ENCODE assay signal across 8 mouse cellular contexts in the genomic region with DNA sequence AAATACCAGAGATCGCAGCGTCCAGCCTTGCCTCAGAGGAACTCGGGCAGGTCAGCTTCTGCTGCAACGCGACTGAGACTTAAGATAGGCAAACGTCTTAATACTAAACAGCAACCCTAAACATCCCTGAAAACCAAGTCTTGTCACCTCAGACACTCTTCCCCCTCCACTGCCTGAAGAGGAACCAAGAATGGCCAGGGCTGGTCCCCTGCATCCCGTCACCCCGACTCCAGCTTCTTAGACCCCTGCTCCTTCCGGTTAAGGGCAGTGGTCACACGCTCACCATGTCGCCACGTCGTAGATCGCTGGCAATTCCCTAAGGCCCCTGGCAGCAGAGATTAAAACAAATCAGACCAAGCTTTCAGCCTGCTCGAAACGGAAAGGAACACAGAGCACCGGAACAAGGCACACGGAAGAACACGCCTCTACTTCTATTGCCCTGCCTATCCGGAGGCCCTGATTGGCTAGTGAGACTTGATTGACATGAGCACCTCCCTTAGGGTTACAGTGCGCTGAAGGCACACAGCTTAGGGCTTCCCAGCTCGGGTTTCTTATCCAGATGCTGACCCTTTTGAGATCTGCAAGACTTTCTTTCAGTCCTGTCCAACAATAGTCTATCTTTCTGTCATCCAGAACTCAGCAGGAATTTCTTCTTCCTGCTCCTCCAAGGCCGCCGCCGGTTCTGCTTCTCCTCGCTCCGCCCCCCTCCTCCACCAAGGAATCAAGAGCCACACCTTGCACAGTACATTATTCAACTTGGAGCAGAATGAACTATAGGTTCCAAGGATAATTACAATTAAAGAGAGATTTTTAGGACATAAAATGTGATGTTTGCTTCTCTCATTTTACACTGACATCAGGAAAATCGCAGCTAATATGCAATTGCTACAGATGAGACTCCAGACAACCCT. TPM values are rescaled to one million over a fixed set of nuclear protein-coding genes. Genes with fewer than 3 reads are reported as not detected.
DNase-seq lines count a peak whose midpoint lies in the region; ATAC-seq and TF ChIP-seq lines count a peak whose summit lies in the region.
"Not testable (repeated sequence)": the region's sequence is repeated elsewhere in the genome, so short reads cannot be mapped to it uniquely, and the experiment has no call there.

Gene Gm49359, minus strand, starts transcription at position 409 of the 911 bp plus-strand sequence.

- TF ChIP-seq CTCF in ES-Bruce4 (IDR thresholded peaks at IDR 0.05; ENCODE audit: low read depth, low read length); liver, postnatal 0 days (IDR thresholded peaks at IDR 0.05; ENCODE audit: low read depth): not testable (repeated sequence)

- WGBS in forebrain, embryonic 13.5 days, result 3% methylated on average over 28 of the region's 28 CpGs
- 1% methylated on average over 28 of the region's 28 CpGs for WGBS in large intestine, adult 2 months
- WGBS in liver, postnatal 0 days (ENCODE audit: insufficient replicate concordance), result 2% methylated on average over 27 of the region's 28 CpGs
- WGBS in neural tube, embryonic 14.5 days, result 1% methylated on average over 28 of the region's 28 CpGs

- H3K9ac ChIP-seq in ES-Bruce4 (ENCODE audit: low read depth, poor library complexity, severe bottlenecking), result peak within 1 kb of the TSS; percentile 69
- H3K9ac ChIP-seq in forebrain, embryonic 13.5 days, result peak within 1 kb of the TSS; percentile 76
- H3K9ac ChIP-seq in liver, postnatal 0 days (replicated peaks), result peak within 1 kb of the TSS; percentile 74
- H3K9ac ChIP-seq in neural tube, embryonic 14.5 days (replicated peaks; ENCODE audit: low read depth, low read length), result peak within 1 kb of the TSS; percentile 53

- intact Hi-C loops in heart, postnatal 10 days (cut with DNase I), result loop anchor here (5.0 kb wide), 1 partner anchor 391 kb away; the partner anchor contains the start of gene Fbp2

- not testable (repeated sequence) for H3K36me3 ChIP-seq in ES-Bruce4 (ENCODE audit: control insufficient read depth, insufficient read depth, low read length, poor library complexity, severe bottlenecking); liver, postnatal 0 days (replicated peaks; ENCODE audit: insufficient read depth, low read length); neural tube, embryonic 14.5 days (ENCODE audit: control insufficient read depth, insufficient read depth, low read length)
- peaks cover 16% of the 10 kb centered on the region for H3K36me3 ChIP-seq in forebrain, embryonic 13.5 days (ENCODE audit: poor library complexity, severe bottlenecking)

- not testable (repeated sequence) for H3K27me3 ChIP-seq in ES-Bruce4 (ENCODE audit: control insufficient read depth, insufficient read depth, low read length, poor library complexity, severe bottlenecking); forebrain, embryonic 13.5 days; liver, postnatal 0 days (ENCODE audit: insufficient read depth, low read length); neural tube, embryonic 14.5 days (ENCODE audit: control insufficient read depth, insufficient read depth, low read length)

- peak within 1 kb of the TSS; percentile 97 for H3K4me3 ChIP-seq in ES-Bruce4 (ENCODE audit: low read depth, low read length)
- H3K4me3 ChIP-seq in forebrain, embryonic 13.5 days, result peak within 1 kb of the TSS; percentile 60
- peak within 1 kb of the TSS; percentile 72 for H3K4me3 ChIP-seq in liver, postnatal 0 days (ENCODE audit: low read depth, low read length)
- H3K4me3 ChIP-seq in neural tube, embryonic 14.5 days (ENCODE audit: low read depth, low read length), result peak within 1 kb of the TSS; percentile 43

- peak; percentile 93 to 94 for DNase-seq in heart, postnatal 10 days
- peak; percentile 88 for DNase-seq in large intestine, adult 2 months (ENCODE audit: low read depth, low spot score)
- peak; percentile 85 for DNase-seq in liver, postnatal 0 days
- DNase-seq in testis, postnatal 10 days (ENCODE audit: low spot score), result peak; percentile 84

- TF ChIP-seq EP300 in ES-Bruce4 (IDR thresholded peaks at IDR 0.05; ENCODE audit: insufficient read depth, low read depth, low read length); liver, postnatal 0 days (IDR thresholded peaks at IDR 0.05; ENCODE audit: low read depth): not testable (repeated sequence)

- TF ChIP-seq POLR2A in ES-Bruce4 (IDR thresholded peaks at IDR 0.05; ENCODE audit: insufficient read depth, low read length), result not testable (repeated sequence)

- H3K27ac ChIP-seq in ES-Bruce4 (ENCODE audit: insufficient read depth, low read length), result peak within 1 kb of the TSS; percentile 46; the same call in 1 of the 2 replicates
- peak within 1 kb of the TSS; percentile 76 for H3K27ac ChIP-seq in forebrain, embryonic 13.5 days
- H3K27ac ChIP-seq in liver, postnatal 0 days (ENCODE audit: low read depth), result peak within 1 kb of the TSS; percentile 77
- peak within 1 kb of the TSS; percentile 76 for H3K27ac ChIP-seq in neural tube, embryonic 14.5 days (ENCODE audit: low read depth, low read length)

- not testable (repeated sequence) for H3K9me3 ChIP-seq in ES-Bruce4 (replicated peaks; ENCODE audit: control insufficient read depth, insufficient read depth, low read length, poor library complexity, severe bottlenecking); forebrain, embryonic 13.5 days (replicated peaks); liver, postnatal 0 days (ENCODE audit: low read length); neural tube, embryonic 14.5 days (ENCODE audit: control insufficient read depth, low read length)

- peak; percentile 99 for ATAC-seq in cerebellum, adult (ENCODE audit: insufficient number of reproducible peaks, low FRiP score, low TSS enrichment)
- peak; percentile 100 for ATAC-seq in forebrain, embryonic 13.5 days
- ATAC-seq in liver, postnatal 0 days, result peak; percentile 100
- ATAC-seq in neural tube, embryonic 14.5 days (ENCODE audit: low read depth), result peak; percentile 100

- H3K4me2 ChIP-seq in forebrain, embryonic 13.5 days, result peak within 1 kb of the TSS; percentile 48
- peak within 1 kb of the TSS; percentile 59 for H3K4me2 ChIP-seq in liver, postnatal 0 days (ENCODE audit: low read depth, low read length)
- H3K4me2 ChIP-seq in neural tube, embryonic 14.5 days (ENCODE audit: low read depth, low read length), result peak within 1 kb of the TSS; percentile 38; the same call in 1 of the 2 replicates

- H3K4me1 ChIP-seq in ES-Bruce4 (ENCODE audit: control insufficient read depth, insufficient read depth, low read length); forebrain, embryonic 13.5 days; liver, postnatal 0 days (ENCODE audit: insufficient read depth); neural tube, embryonic 14.5 days (ENCODE audit: control insufficient read depth, insufficient read depth, low read length): not testable (repeated sequence)

RNA-seq across cellular contexts. Expression of gene Gm49359, which starts in this region (rescaled TPM):
- 18.0 and 18.2 TPM in 2 replicates for polyA plus RNA-seq in ES-Bruce4 (2011; ENCODE audit: insufficient read depth, insufficient read length, low read depth, missing spikeins)
- 15.1 and 15.8 TPM in 2 replicates for polyA plus RNA-seq in forebrain, embryonic 13.5 days (2015; fragmentation: Nextera tagmentation; extraction: Ambion mirVana)
- 10 to 100 TPM in 1 of 2 experiments, 1 to 10 TPM in 1; 8.4 to 11.1 TPM for total RNA-seq in heart, postnatal 10 days (2021)
- 0.52 and 0.66 TPM in 2 replicates for polyA plus RNA-seq in large intestine, adult 2 months (2012; rRNA removed)
- 0.97 and 2.2 TPM in 2 replicates for polyA plus RNA-seq in liver, postnatal 0 days (2015; fragmentation: Nextera tagmentation; extraction: Ambion mirVana)
- polyA plus RNA-seq in neural tube, embryonic 14.5 days (2014; fragmentation: Nextera tagmentation; extraction: Ambion mirVana), result 17.2 and 19.1 TPM in 2 replicates

Comparison
In these comparisons a context has a peak if more than half of its experiments do, and no peak if none do; other contexts are left out.
1. Peak in every context shown above with its lines: DNase-seq, ATAC-seq, H3K4me3 ChIP-seq and H3K27ac ChIP-seq.
2. Peak in DNase-seq in large intestine, adult 2 months; RNA of the gene not detected or under 1 TPM.
3. H3K4me3 ChIP-seq: peak in every context shown above with its lines; median percentile 97 in ES-Bruce4; 72 in liver, postnatal 0 days; 60 in forebrain, embryonic 13.5 days; 43 in neural tube, embryonic 14.5 days.